Mouse (Mus musculus): Measurements from ENCODE around the gene Gm21887. TPM values are rescaled to one million over a fixed set of nuclear protein-coding genes. Genes with fewer than 3 reads are reported as not detected.

Gm21887 gene
- polyA plus RNA-seq, 1 experiment, result 528 TPM

Other genes starting within 250 kb of the Gm21887 start
- gene 4933400A11Rik, start 230.0 kb upstream of the Gm21887 start, polyA plus RNA-seq (2012; rRNA removed), result not detected in 2 replicates